Mouse (Mus musculus) bone marrow, adult 2 months (tissue): ENCODE results near the gene Mrpl50.

Source experiments
- CTCF ChIP-seq: fragments of 200-500 bp; IDR thresholded peaks from 2 replicates; pipeline ENCODE4 v1.5.1; 2011; ENCODE audit warnings: low read length, control low read depth; ENCODE audit not compliant: control insufficient read depth, insufficient read depth
- POLR2A ChIP-seq: fragments of 200-500 bp; IDR thresholded peaks from 2 replicates; pipeline ENCODE4 v1.6.1; 2011; ENCODE audit warnings: low read depth, mild to moderate bottlenecking, control low read depth, low read length, borderline replicate concordance; ENCODE audit not compliant: control insufficient read depth

GRCm38 (mm10) chr4:49557375-49557774 lies 36.5 kb upstream of the Mrpl50 start:
- no peak for TF ChIP-seq CTCF
- no peak for TF ChIP-seq POLR2A
